Comparison of ENCODE assay signal across 9 mouse cellular contexts in the genomic region with DNA sequence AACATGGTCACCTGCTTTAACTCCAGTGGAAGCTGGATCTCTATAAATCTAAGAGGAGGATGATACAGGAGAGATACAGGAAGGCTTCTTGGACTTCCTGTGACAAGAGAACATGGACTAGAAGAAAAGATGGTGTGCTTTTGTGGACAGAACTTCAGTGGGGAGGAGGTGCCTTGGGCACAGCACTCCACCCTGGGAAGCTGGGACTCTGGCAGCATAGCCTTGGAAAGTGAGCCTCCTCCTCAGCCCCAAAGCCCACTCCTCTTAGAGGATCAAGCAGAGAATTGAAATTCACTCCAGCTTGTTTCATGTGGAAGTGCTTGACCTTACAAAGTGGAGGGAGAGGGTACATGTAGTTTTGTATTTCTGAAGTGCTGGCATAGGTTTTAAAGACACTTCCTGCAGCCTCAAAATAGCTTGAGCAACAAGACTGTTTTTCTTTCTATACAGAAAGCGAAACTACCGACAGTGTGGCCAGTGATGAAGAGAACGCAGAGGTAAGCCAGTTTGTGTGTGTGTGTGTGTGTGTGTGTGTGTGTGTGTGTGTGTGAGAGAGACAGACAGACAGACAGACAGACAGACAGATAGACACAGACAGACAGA.
DNase-seq lines count a peak whose midpoint lies in the region; ATAC-seq lines count a peak whose summit lies in the region.
"Had no signal": no experiment of that assay in that cellular context is flagged by ENCODE, and none has a peak within 500 bp of the region (broad histone marks: within the 10 kb centered on the region; RNA-seq: fewer than 3 reads in every experiment).

No protein-coding gene starts in this region.

- H3K4me3 ChIP-seq in heart, embryonic 10.5 days = no peak overlapping the region
- H3K4me3 ChIP-seq in lung, embryonic 16.5 days (ENCODE audit: low read length) = no peak overlapping the region

- H3K9ac ChIP-seq in lung, embryonic 16.5 days (ENCODE audit: low read length) = no peak overlapping the region

- H3K27me3 ChIP-seq in heart, embryonic 10.5 days (ENCODE audit: insufficient read depth, poor library complexity, severe bottlenecking) = no peaks in the 10 kb centered on the region
- H3K27me3 ChIP-seq in lung, embryonic 16.5 days (ENCODE audit: control insufficient read depth, insufficient read depth, low read depth, low read length) = no peaks in the 10 kb centered on the region

- H3K4me2 ChIP-seq in lung, embryonic 16.5 days (ENCODE audit: low read depth, low read length) = peak overlapping the region; percentile 5; the same call in 1 of the 2 replicates

- peaks cover 29% of the 10 kb centered on the region for H3K36me3 ChIP-seq in heart, embryonic 10.5 days
- peaks cover 19% of the 10 kb centered on the region for H3K36me3 ChIP-seq in lung, embryonic 16.5 days (ENCODE audit: control insufficient read depth, insufficient read depth, low read length)

- WGBS in heart, embryonic 10.5 days = 64% methylated on average over 3 of the region's 3 CpGs
- WGBS in lung, embryonic 16.5 days = 62% methylated on average over 3 of the region's 3 CpGs

- H3K9me3 ChIP-seq in heart, embryonic 10.5 days = no peaks in the 10 kb centered on the region
- no peaks in the 10 kb centered on the region for H3K9me3 ChIP-seq in lung, embryonic 16.5 days (ENCODE audit: control insufficient read depth, low read length)

- peak overlapping the region; percentile 42; the same call in 1 of the 2 replicates for H3K27ac ChIP-seq in heart, embryonic 10.5 days
- H3K27ac ChIP-seq in lung, embryonic 16.5 days (ENCODE audit: low read length) = peak overlapping the region; percentile 82

- peak; percentile 39 for ATAC-seq in granulocyte monocyte progenitor cell, adult 5-6 weeks (replicated peaks; ENCODE audit: poor library complexity, severe bottlenecking)
- no peak for ATAC-seq in lung, embryonic 16.5 days (ENCODE audit: low read depth)

- peaks cover 9% of the 10 kb centered on the region; the same call in 1 of the 2 replicates for H3K4me1 ChIP-seq in heart, embryonic 10.5 days
- H3K4me1 ChIP-seq in lung, embryonic 16.5 days (replicated peaks; ENCODE audit: control insufficient read depth, insufficient read depth, low read length) = peaks cover 35% of the 10 kb centered on the region

- no peak for DNase-seq in heart, embryonic 10.5 days (ENCODE audit: low spot score)
- DNase-seq in heart, postnatal 36 days = no peak
- DNase-seq in 416B (ENCODE audit: low read depth) = peak; percentile 51
- DNase-seq in adrenal gland, adult 2 months = no peak
- no peak for DNase-seq in embryo, embryonic 11 days
- no peak for DNase-seq in layer of hippocampus, adult 8-10 months (ENCODE audit: low spot score in 2 of 2)
- DNase-seq: cerebellum, adult 2 months had no signal

- intact Hi-C loops in heart, postnatal 36 days (cut with DNase I) = loop anchor here (5.0 kb wide), 2 partner anchors 42 to 93 kb away; no protein-coding TSS in a partner anchor
